Mouse (Mus musculus): ENCODE data around the gene Phf5a.

Phf5a gene

GRCm38 (mm10) chr15:81828426-81829207, 43.1 kb downstream of the Phf5a start:
- DNase-seq (ENCODE audit: low spot score): no peak

DNA sequence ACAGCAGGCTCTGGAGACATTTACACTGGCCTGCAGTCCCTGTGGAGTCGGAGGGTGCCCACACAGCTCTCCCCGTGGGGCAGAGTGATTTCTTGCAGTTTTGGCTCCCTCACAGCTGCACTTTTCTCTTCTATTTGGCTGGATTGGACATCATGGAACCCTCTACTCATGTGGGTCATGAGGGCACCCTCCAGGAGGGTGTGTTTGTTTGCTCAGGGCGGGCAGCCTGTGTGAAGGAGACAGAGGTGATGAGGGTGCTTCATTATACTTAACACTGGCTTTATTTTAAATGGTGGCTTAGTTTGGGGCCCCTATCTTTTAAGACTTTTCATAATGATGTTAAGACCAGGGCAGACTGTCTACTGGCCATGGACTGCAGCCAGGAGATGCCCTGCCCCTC, 46.9 kb downstream of the Phf5a start:
- DNase-seq (ENCODE audit: low spot score): no peak

GRCm38 (mm10) chr15:81822631-81823030, 49.1 kb downstream of the Phf5a start:
- DNase-seq (ENCODE audit: low spot score): no peak

- DNase-seq (ENCODE audit: low spot score): no peak
Observed at GRCm38 (mm10) chr15:81818404-81818803, 53.3 kb downstream of the Phf5a start.

DNA sequence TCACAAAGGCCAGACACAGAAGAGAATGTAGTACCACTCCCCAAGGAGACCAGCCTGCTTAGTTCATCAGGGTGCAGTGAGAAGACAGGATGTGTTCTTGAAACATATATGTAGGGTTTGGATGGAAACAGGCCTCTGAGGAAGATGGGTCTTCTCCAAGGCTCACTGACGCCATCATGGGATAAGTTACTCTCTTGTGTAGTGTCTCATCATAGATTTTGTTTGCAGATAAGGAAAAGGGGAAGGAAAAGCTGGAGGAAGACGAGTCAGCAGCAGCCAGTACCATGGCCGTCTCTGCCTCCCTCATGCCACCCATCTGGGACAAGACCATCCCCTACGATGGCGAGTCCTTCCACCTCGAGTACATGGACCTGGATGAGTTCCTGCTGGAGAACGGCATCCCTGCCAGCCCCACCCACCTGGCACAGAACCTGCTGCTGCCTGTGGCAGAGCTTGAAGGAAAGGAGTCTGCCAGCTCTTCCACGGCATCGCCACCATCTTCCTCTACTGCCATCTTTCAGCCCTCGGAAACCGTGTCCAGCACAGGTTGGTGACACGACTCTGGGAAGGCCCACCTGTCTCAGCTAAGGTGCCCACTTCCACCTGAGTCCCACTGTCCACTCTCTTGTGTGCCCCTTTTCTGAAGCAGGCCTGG, 56.9 kb downstream of the Phf5a start:
- DNase-seq (ENCODE audit: low spot score): no peak

All from retina, embryonic 14.5 days (tissue).